Mouse (Mus musculus) MEL (cell line): ENCODE results near the gene Aldoc. TPM values are rescaled to one million over a fixed set of nuclear protein-coding genes. Genes with fewer than 3 reads are reported as not detected.

Source experiments
- DNase-seq: peaks from one replicate; pipeline ENCODE4 v3.0.0; 2011; ENCODE audit warnings: low read depth, low spot score
- H3K27ac ChIP-seq: 2 replicates; pipeline ENCODE4 v1.5.1; 2012; ENCODE audit warnings: low read depth, mild to moderate bottlenecking, control low read depth, low read length, moderate library complexity; ENCODE audit not compliant: control insufficient read depth
- H3K27me3 ChIP-seq, 2 experiments: fragments of 150-350 bp in 1 of 2; sonication (generic) in 1 of 2; 2 replicates each; pipeline ENCODE4 v1.6.1; 2012; ENCODE audit warnings: low read length in 2 of 2, mild to moderate bottlenecking in 2 of 2, improper control_type of control experiment in 1 of 2, moderate library complexity in 1 of 2; ENCODE audit not compliant: insufficient read depth in 2 of 2, control insufficient read depth in 1 of 2
- H3K36me3 ChIP-seq, 2 experiments: 2 replicates each; pipeline ENCODE4 v1.6.1; 2012 to 2014; ENCODE audit warnings: low read length in 2 of 2, improper control_type of control experiment in 1 of 2, inconsistent platforms in 1 of 2, mild to moderate bottlenecking in 1 of 2; ENCODE audit not compliant: insufficient read depth in 2 of 2, control insufficient read depth in 1 of 2
- H3K4me1 ChIP-seq, 2 experiments: fragments of 150-350 bp in 1 of 2; sonication (generic) in 1 of 2; 2 replicates each; pipeline ENCODE4 v1.6.1; 2012; ENCODE audit warnings: low read length in 2 of 2, improper control_type of control experiment in 1 of 2, mild to moderate bottlenecking in 1 of 2; ENCODE audit not compliant: insufficient read depth in 2 of 2, control insufficient read depth in 1 of 2
- H3K4me3 ChIP-seq, 2 experiments: fragments of 150-350 bp in 1 of 2; sonication (generic) in 1 of 2; 2 replicates each; pipeline ENCODE4 v1.5.1; 2012; ENCODE audit warnings: low read depth in 2 of 2, low read length in 2 of 2, mild to moderate bottlenecking in 2 of 2, moderate library complexity in 2 of 2, control low read depth in 1 of 2, improper control_type of control experiment in 1 of 2; ENCODE audit not compliant: control insufficient read depth in 1 of 2, insufficient read depth in 1 of 2
- H3K79me2 ChIP-seq: 2 replicates; pipeline ENCODE4 v1.6.1; 2012; ENCODE audit warnings: mild to moderate bottlenecking, low read length, moderate library complexity; ENCODE audit not compliant: control insufficient read depth, poor library complexity, insufficient read depth
- H3K9ac ChIP-seq: 2 replicates; pipeline ENCODE4 v1.6.1; 2012; ENCODE audit warnings: low read depth, mild to moderate bottlenecking, control low read depth, low read length, moderate library complexity; ENCODE audit not compliant: control insufficient read depth, poor library complexity, severe bottlenecking
- H3K9me3 ChIP-seq: fragments of 150-350 bp; sonication (generic); replicated peaks from 2 replicates; pipeline ENCODE4 v1.6.1; 2012; ENCODE audit warnings: mild to moderate bottlenecking, low read length, improper control_type of control experiment, moderate library complexity; ENCODE audit not compliant: insufficient read depth
- CHD2 ChIP-seq: IDR thresholded peaks from 2 replicates; pipeline ENCODE4 v1.6.1; 2011; ENCODE audit warnings: low read length, improper control_type of control experiment
- CTCF ChIP-seq, 3 experiments: IDR thresholded peaks in 2 of 3; conservative IDR thresholded peaks in 1 of 3; 2 replicates each; pipeline ENCODE4 v1.5.1; 2011 to 2012; ENCODE audit warnings: low read length in 3 of 3, low read depth in 2 of 3, mild to moderate bottlenecking in 2 of 3, improper control_type of control experiment in 1 of 3, inconsistent platforms in 1 of 3, mixed read lengths in 1 of 3, moderate library complexity in 1 of 3; ENCODE audit not compliant: control insufficient read depth in 1 of 3, insufficient read depth in 1 of 3, poor library complexity in 1 of 3, severe bottlenecking in 1 of 3
- E2F4 ChIP-seq: IDR thresholded peaks from 2 replicates; pipeline ENCODE4 v1.6.1; 2011; ENCODE audit warnings: low read depth, low read length, improper control_type of control experiment, borderline replicate concordance
- ELF1 ChIP-seq: IDR thresholded peaks from 2 replicates; pipeline ENCODE4 v1.6.1; 2014; ENCODE audit warnings: low read depth, mild to moderate bottlenecking, inconsistent platforms, low read length, improper control_type of control experiment, moderate library complexity
- EP300 ChIP-seq, 2 experiments: IDR thresholded peaks; 2 replicates each; pipeline ENCODE4 v1.6.1; 2011; ENCODE audit warnings: improper control_type of control experiment in 2 of 2, low read length in 2 of 2, low read depth in 1 of 2, mild to moderate bottlenecking in 1 of 2
- GATA1 ChIP-seq: IDR thresholded peaks from 2 replicates; pipeline ENCODE4 v1.6.1; 2011; ENCODE audit warnings: low read depth, low read length, improper control_type of control experiment
- HCFC1 ChIP-seq: IDR thresholded peaks from 2 replicates; pipeline ENCODE4 v1.6.1; 2012; ENCODE audit warnings: low read depth, mild to moderate bottlenecking, inconsistent platforms, low read length, improper control_type of control experiment, moderate library complexity
- MAFK ChIP-seq: IDR thresholded peaks from 2 replicates; pipeline ENCODE4 v1.6.1; 2011; ENCODE audit warnings: low read depth, mild to moderate bottlenecking, low read length, improper control_type of control experiment, borderline replicate concordance
- MAX ChIP-seq: IDR thresholded peaks from 2 replicates; pipeline ENCODE4 v1.6.1; 2011; ENCODE audit warnings: low read length, improper control_type of control experiment
- MAZ ChIP-seq: IDR thresholded peaks from 2 replicates; pipeline ENCODE4 v1.6.1; 2012; ENCODE audit warnings: low read depth, mild to moderate bottlenecking, inconsistent platforms, low read length, improper control_type of control experiment
- MEF2A ChIP-seq: IDR thresholded peaks from 2 replicates; pipeline ENCODE4 v1.6.1; 2014; ENCODE audit warnings: low read depth, mild to moderate bottlenecking, inconsistent platforms, low read length, improper control_type of control experiment; ENCODE audit not compliant: poor library complexity, insufficient replicate concordance, severe bottlenecking; ENCODE audit errors: extremely low read depth
- MXI1 ChIP-seq: IDR thresholded peaks from 2 replicates; pipeline ENCODE4 v1.6.1; 2011; ENCODE audit warnings: mild to moderate bottlenecking, low read depth, low read length, improper control_type of control experiment
- MYC ChIP-seq: IDR thresholded peaks from 2 replicates; pipeline ENCODE4 v1.6.1; 2011; ENCODE audit warnings: low read depth, mild to moderate bottlenecking, low read length, improper control_type of control experiment, moderate library complexity
- NELFE ChIP-seq: IDR thresholded peaks from 2 replicates; pipeline ENCODE4 v1.6.1; 2011; ENCODE audit warnings: low read depth, low read length, improper control_type of control experiment
- NRF1 ChIP-seq: IDR thresholded peaks from 2 replicates; pipeline ENCODE4 v1.6.1; 2014; ENCODE audit warnings: low read depth, mild to moderate bottlenecking, inconsistent platforms, low read length, improper control_type of control experiment, moderate library complexity; ENCODE audit not compliant: poor library complexity, insufficient read depth, severe bottlenecking
- POLR2A ChIP-seq, 2 experiments: IDR thresholded peaks; 2 replicates each; pipeline ENCODE4 v1.6.1; 2011 to 2012; ENCODE audit warnings: low read length in 2 of 2, mild to moderate bottlenecking in 2 of 2, control low read depth in 1 of 2, improper control_type of control experiment in 1 of 2, low read depth in 1 of 2, moderate library complexity in 1 of 2; ENCODE audit not compliant: control insufficient read depth in 1 of 2, insufficient read depth in 1 of 2, poor library complexity in 1 of 2
- POLR2AphosphoS2 ChIP-seq: IDR thresholded peaks from 2 replicates; pipeline ENCODE4 v1.6.1; 2011; ENCODE audit warnings: low read length, improper control_type of control experiment
- POLR2AphosphoS5 ChIP-seq: IDR thresholded peaks from 2 replicates; pipeline ENCODE4 v1.6.1; 2012; ENCODE audit warnings: low read depth, borderline replicate concordance, mild to moderate bottlenecking, inconsistent platforms, low read length, moderate library complexity, mixed read lengths
- RAD21 ChIP-seq: IDR thresholded peaks from 2 replicates; pipeline ENCODE4 v1.6.1; 2011; ENCODE audit warnings: mild to moderate bottlenecking, low read depth, low read length, improper control_type of control experiment
- RCOR1 ChIP-seq: IDR thresholded peaks from 2 replicates; pipeline ENCODE4 v1.6.1; 2012; ENCODE audit warnings: low read depth, mild to moderate bottlenecking, inconsistent platforms, low read length, improper control_type of control experiment
- SIN3A ChIP-seq: IDR thresholded peaks from 2 replicates; pipeline ENCODE4 v1.6.1; 2012; ENCODE audit warnings: low read length, improper control_type of control experiment, inconsistent platforms
- SMC3 ChIP-seq: IDR thresholded peaks from 2 replicates; pipeline ENCODE4 v1.6.1; 2011; ENCODE audit warnings: low read depth, low read length, improper control_type of control experiment
- TAL1 ChIP-seq: IDR thresholded peaks from 2 replicates; pipeline ENCODE4 v1.6.1; 2012; ENCODE audit warnings: mild to moderate bottlenecking, inconsistent platforms, low read length, moderate library complexity, mixed read lengths
- TBP ChIP-seq: IDR thresholded peaks from 2 replicates; pipeline ENCODE4 v1.8.0; 2011; ENCODE audit warnings: low read depth, low read length, improper control_type of control experiment
- TCF12 ChIP-seq: IDR thresholded peaks from 2 replicates; pipeline ENCODE4 v1.6.1; 2014; ENCODE audit warnings: low read depth, mild to moderate bottlenecking, inconsistent platforms, low read length, improper control_type of control experiment, moderate library complexity
- UBTF ChIP-seq: IDR thresholded peaks from 2 replicates; pipeline ENCODE4 v1.6.1; 2012; ENCODE audit warnings: low read depth, mild to moderate bottlenecking, inconsistent platforms, low read length, improper control_type of control experiment, moderate library complexity, borderline replicate concordance; ENCODE audit not compliant: insufficient read depth
- USF1 ChIP-seq: IDR thresholded peaks from 2 replicates; pipeline ENCODE4 v1.6.1; 2014; ENCODE audit warnings: low read depth, mild to moderate bottlenecking, inconsistent platforms, low read length, improper control_type of control experiment, moderate library complexity
- ZKSCAN1 ChIP-seq: IDR thresholded peaks from 2 replicates; pipeline ENCODE4 v1.6.1; 2012; ENCODE audit warnings: low read depth, mild to moderate bottlenecking, inconsistent platforms, low read length, improper control_type of control experiment, moderate library complexity
- ZMIZ1 ChIP-seq: IDR thresholded peaks from 2 replicates; pipeline ENCODE4 v1.6.1; 2012; ENCODE audit warnings: low read depth, mild to moderate bottlenecking, inconsistent platforms, low read length, improper control_type of control experiment, moderate library complexity
- polyA plus RNA-seq, 2 experiments: library from polyadenylated mRNA; stranded (reverse) in 1 of 2; unstranded in 1 of 2; fragments of >175 nt in 1 of 2; fragments of >200 nt in 1 of 2; gene quantifications; 2 replicates each; pipeline versions ENCODE4 v1.2.1 to v1.2.4; 2012; ENCODE audit warnings: low replicate concordance in 2 of 2, low read depth in 1 of 2; ENCODE audit not compliant: insufficient read length in 2 of 2, insufficient read depth in 1 of 2, missing spikeins in 1 of 2
- total RNA-seq: library from RNA; depleted of rRNA; stranded (reverse); fragments of 300-350 nt; gene quantifications from 2 replicates; pipeline ENCODE4 v1.2.3, GENCODE M21; 2012; rRNA removed

The Aldoc gene
- total RNA-seq (3.0 and 4.0 TPM in 2 replicates), polyA plus RNA-seq (1 to 10 TPM in 1 of 2 experiments, not detected in 1; 8.1 TPM)

GRCm38 (mm10) chr11:78322860-78323259, at the start of gene Aldoc:
Gene Aldoc, plus strand, starts transcription at chr11:78322968.
- Histone ChIP-seq H3K36me3 (peaks cover 5 to 19% of the 10 kb centered on the region in 2 experiments), H3K79me2 (no peaks in the 10 kb centered on the region), H3K4me1 (peaks cover 2 to 3% of the 10 kb centered on the region in 2 experiments; a peak in 2 of 4 replicates), H3K4me3 (peak within 1 kb of the TSS in 1 of 2 experiments; percentile 29; a peak in 2 of 4 replicates), H3K27ac (no peak within 1 kb of the TSS), H3K9ac (no peak within 1 kb of the TSS), H3K9me3 (no peaks in the 10 kb centered on the region), H3K27me3 (no peaks in the 10 kb centered on the region)
- TF ChIP-seq ELF1 (0 out of 2 replicates have a peak, but pooled peaks have one; percentile 41), POLR2AphosphoS2 (peak; percentile 83), MYC (0 out of 2 replicates have a peak, but pooled peaks have one; percentile 38), EP300 (IDR thresholded peaks at IDR 0.05; ENCODE audit: low read depth in 1 of 2, low read length in 2 of 2) (0 out of 4 replicates have a peak, but pooled peaks of 1 of the 2 experiments have one; percentile 14), NELFE (0 out of 2 replicates have a peak, but pooled peaks have one; percentile 37), CHD2 (no peak), TCF12 (0 out of 2 replicates have a peak, but pooled peaks have one; percentile 20), MAX (peak; percentile 46; the same call in 1 of the 2 replicates), POLR2A (IDR thresholded peaks at IDR 0.05; ENCODE audit: control insufficient read depth in 1 of 2, insufficient read depth in 1 of 2, low read depth in 1 of 2, low read length in 2 of 2, poor library complexity in 1 of 2) (0 out of 4 replicates have a peak, but pooled peaks of 1 of the 2 experiments have one; percentile 46), MAZ (no peak; the same call in 1 of the 2 replicates), RCOR1 (peak; percentile 25; the same call in 1 of the 2 replicates), TBP (peak; percentile 44; the same call in 1 of the 2 replicates), MXI1 (peak; percentile 43; the same call in 1 of the 2 replicates), TAL1 (no peak), HCFC1 (peak; percentile 41; the same call in 1 of the 2 replicates), ZMIZ1 (0 out of 2 replicates have a peak, but pooled peaks have one; percentile 33), SIN3A (peak; percentile 44; the same call in 1 of the 2 replicates), USF1 (no peak)
- DNase-seq: peak; percentile 98

- Histone ChIP-seq H3K4me1 (0 out of 4 replicates have a peak, but pooled peaks cover 0 to 2% of the 10 kb centered on the region in 2 experiments), H3K27me3 (no peaks in the 10 kb centered on the region), H3K9ac (no peak overlapping the region), H3K4me3 (no peak overlapping the region), H3K79me2 (no peaks in the 10 kb centered on the region), H3K36me3 (peaks cover 0 to 34% of the 10 kb centered on the region in 2 experiments; a peak in 2 of 4 replicates), H3K27ac (no peak overlapping the region), H3K9me3 (no peaks in the 10 kb centered on the region)
- no peak for DNase-seq
- no peak for TF ChIP-seq ELF1
- no peak for TF ChIP-seq CTCF (IDR thresholded peaks at IDR 0.05 in 2 of 3, conservative IDR thresholded peaks at IDR 0.05 in 1 of 3; ENCODE audit: control insufficient read depth in 1 of 3, insufficient read depth in 1 of 3, low read depth in 2 of 3, low read length in 3 of 3, poor library complexity in 1 of 3, severe bottlenecking in 1 of 3)
- TF ChIP-seq E2F4: no peak
- TF ChIP-seq MEF2A: no peak
- no peak for TF ChIP-seq SMC3
- TF ChIP-seq POLR2AphosphoS2: no peak
- no peak for TF ChIP-seq GATA1
- TF ChIP-seq NRF1: no peak
- no peak for TF ChIP-seq MYC
- TF ChIP-seq UBTF: no peak
- no peak for TF ChIP-seq MAX
- TF ChIP-seq NELFE: no peak
- no peak for TF ChIP-seq CHD2
- TF ChIP-seq POLR2AphosphoS5: no peak
- no peak for TF ChIP-seq TCF12
- no peak for TF ChIP-seq ZKSCAN1
- TF ChIP-seq RAD21: no peak
- TF ChIP-seq MAFK: no peak
Observed at GRCm38 (mm10) chr11:78275596-78275995, 47.2 kb upstream of the Aldoc start.
